Mouse (Mus musculus) kidney, adult 2 months (tissue): Measurements from ENCODE around the gene Camk2n2.

Experiments
- CTCF ChIP-seq: fragments of 200-500 bp; conservative IDR thresholded peaks from 2 replicates; pipeline ENCODE4 v1.5.1; 2011; ENCODE audit warnings: low read depth, mild to moderate bottlenecking, control low read depth, low read length, moderate library complexity, mixed read lengths; ENCODE audit not compliant: insufficient read depth, insufficient read length
- POLR2A ChIP-seq: fragments of 200-500 bp; IDR thresholded peaks from one replicate; pipeline ENCODE4 v1.6.1; 2011; ENCODE audit warnings: low read depth, low read length, control low read depth

DNA sequence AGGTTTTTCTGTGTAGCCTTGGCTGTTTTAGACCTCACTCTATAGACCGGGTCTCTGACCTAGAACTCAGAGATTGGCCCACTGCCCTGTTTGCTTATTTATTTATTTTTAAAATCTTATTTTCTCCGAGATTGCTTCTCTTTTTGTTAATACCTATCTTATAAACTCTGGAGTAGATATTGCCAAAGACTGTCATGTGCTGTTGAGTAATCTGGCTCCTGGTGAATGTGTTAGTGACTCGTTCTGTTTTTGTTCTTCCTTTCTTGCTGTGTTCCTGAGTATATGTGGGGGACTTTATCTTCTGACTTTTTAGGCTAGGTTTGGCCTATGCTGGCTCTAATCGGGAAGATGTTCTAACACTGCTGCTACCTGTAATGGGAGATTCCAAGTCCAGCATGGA, 36.6 kb upstream of the Camk2n2 start:
- no peak for TF ChIP-seq CTCF
- no peak for TF ChIP-seq POLR2A
